Comparison of ENCODE assay signal across 28 mouse cellular contexts in genomic region chr19:57093698-57094004, GRCm38 (mm10).
DNase-seq lines count a peak whose midpoint lies in the region; ATAC-seq and TF ChIP-seq lines count a peak whose summit lies in the region.
"Had no signal": no experiment of that assay in that cellular context is flagged by ENCODE, and none has a peak within 500 bp of the region (broad histone marks: within the 10 kb centered on the region; RNA-seq: fewer than 3 reads in every experiment).

No protein-coding gene starts in this region.

- no peaks in the 10 kb centered on the region for H3K9me3 ChIP-seq in intestine, embryonic 16.5 days (ENCODE audit: control insufficient read depth, low read length)
- no peaks in the 10 kb centered on the region for H3K9me3 ChIP-seq in intestine, embryonic 15.5 days
- no peaks in the 10 kb centered on the region for H3K9me3 ChIP-seq in stomach, postnatal 0 days (ENCODE audit: control insufficient read depth, low read length)
- H3K9me3 ChIP-seq in limb, embryonic 10.5 days (replicated peaks), result no peaks in the 10 kb centered on the region
- H3K9me3 ChIP-seq: embryonic facial prominence, embryonic 10.5 days; embryonic facial prominence, embryonic 15.5 days; forebrain, embryonic 12.5 days; G1E; midbrain, embryonic 10.5 days; midbrain, embryonic 15.5 days; neural tube, embryonic 15.5 days had no signal

- WGBS in intestine, embryonic 16.5 days, result 68% methylated on average over 3 of the region's 3 CpGs
- 66% methylated on average over 3 of the region's 3 CpGs for WGBS in intestine, embryonic 15.5 days
- 57% methylated on average over 3 of the region's 3 CpGs for WGBS in stomach, postnatal 0 days
- 80% methylated on average over 3 of the region's 3 CpGs for WGBS in limb, embryonic 10.5 days

- H3K4me1 ChIP-seq in intestine, embryonic 16.5 days (ENCODE audit: control insufficient read depth, insufficient read depth, low read length), result peaks cover 5% of the 10 kb centered on the region; the same call in 1 of the 2 replicates
- peaks cover 4% of the 10 kb centered on the region; the same call in 1 of the 2 replicates for H3K4me1 ChIP-seq in intestine, embryonic 15.5 days (replicated peaks)
- H3K4me1 ChIP-seq in stomach, postnatal 0 days (replicated peaks; ENCODE audit: control insufficient read depth, insufficient read depth), result 0 out of 2 replicates have a peak, but pooled peaks cover 3% of the 10 kb centered on the region
- 0 out of 2 replicates have a peak, but pooled peaks cover 3% of the 10 kb centered on the region for H3K4me1 ChIP-seq in limb, embryonic 10.5 days
- H3K4me1 ChIP-seq: midbrain, embryonic 15.5 days had no signal

- no peak overlapping the region for H3K9ac ChIP-seq in intestine, embryonic 16.5 days (ENCODE audit: low read depth, low read length)
- no peak overlapping the region for H3K9ac ChIP-seq in intestine, embryonic 15.5 days
- H3K9ac ChIP-seq in stomach, postnatal 0 days (ENCODE audit: low read length), result no peak overlapping the region
- H3K9ac ChIP-seq: embryonic facial prominence, embryonic 15.5 days; forebrain, embryonic 12.5 days; forebrain, postnatal 0 days; hindbrain, embryonic 14.5 days; liver, embryonic 14.5 days; midbrain, embryonic 15.5 days; neural tube, embryonic 15.5 days had no signal

- no peak overlapping the region for H3K27ac ChIP-seq in intestine, embryonic 16.5 days (ENCODE audit: low read length)
- H3K27ac ChIP-seq in intestine, embryonic 15.5 days, result no peak overlapping the region
- 0 out of 2 replicates have a peak overlapping the region, but pooled peaks have one; percentile 19 for H3K27ac ChIP-seq in stomach, postnatal 0 days (replicated peaks)
- H3K27ac ChIP-seq in limb, embryonic 10.5 days, result no peak overlapping the region
- H3K27ac ChIP-seq: embryonic facial prominence, embryonic 10.5 days; embryonic facial prominence, embryonic 15.5 days; forebrain, embryonic 12.5 days; hindbrain, embryonic 14.5 days; liver, embryonic 14.5 days; midbrain, embryonic 10.5 days; midbrain, embryonic 15.5 days; neural tube, embryonic 15.5 days had no signal

- no peak for TF ChIP-seq CTCF in stomach, postnatal 0 days (IDR thresholded peaks at IDR 0.05; ENCODE audit: low read depth)

- no peak for DNase-seq in stomach, postnatal 0 days (ENCODE audit: low spot score)
- no peak for DNase-seq in limb, embryonic 10.5 days (ENCODE audit: low spot score)
- DNase-seq in cerebellum, postnatal 25 days, result no peak
- DNase-seq: adrenal gland, postnatal 14 days; cerebellum, adult 18-20 months; forebrain, postnatal 0 days; gastrocnemius, postnatal 10 days; kidney, adult 9 months; kidney, postnatal 36 days; liver; lung, adult 2 months; right cerebral cortex, adult 18-20 months; spleen, adult 18-20 months; thymus, postnatal 4 days had no signal

- peak; percentile 62 for ATAC-seq in intestine, embryonic 16.5 days
- no peak for ATAC-seq in intestine, embryonic 15.5 days
- peak; percentile 56 for ATAC-seq in CD4-positive, CD25-positive, alpha-beta regulatory T cell, adult 4 months
- ATAC-seq in activated CD4-positive, CD25-positive, alpha-beta regulatory T cell, adult 4 months, result peak; percentile 62
- peak; percentile 58 for ATAC-seq in stomach, postnatal 0 days (ENCODE audit: low FRiP score, low TSS enrichment)
- ATAC-seq: forebrain, postnatal 0 days; midbrain, embryonic 15.5 days had no signal

- H3K4me2 ChIP-seq in intestine, embryonic 16.5 days (ENCODE audit: low read depth, low read length), result no peak overlapping the region
- H3K4me2 ChIP-seq in intestine, embryonic 15.5 days (replicated peaks), result no peak overlapping the region
- no peak overlapping the region for H3K4me2 ChIP-seq in stomach, postnatal 0 days (replicated peaks; ENCODE audit: low read depth)
- H3K4me2 ChIP-seq: embryonic facial prominence, embryonic 15.5 days; forebrain, embryonic 12.5 days; heart, embryonic 11.5 days; hindbrain, embryonic 14.5 days; midbrain, embryonic 15.5 days; neural tube, embryonic 15.5 days had no signal

- no peaks in the 10 kb centered on the region for H3K27me3 ChIP-seq in intestine, embryonic 16.5 days (replicated peaks; ENCODE audit: control insufficient read depth, insufficient read depth, low read length)
- no peaks in the 10 kb centered on the region for H3K27me3 ChIP-seq in intestine, embryonic 15.5 days (replicated peaks)
- no peaks in the 10 kb centered on the region for H3K27me3 ChIP-seq in stomach, postnatal 0 days (ENCODE audit: control insufficient read depth, insufficient read depth, low read length)
- H3K27me3 ChIP-seq in limb, embryonic 10.5 days (ENCODE audit: low read depth, poor library complexity, severe bottlenecking), result no peaks in the 10 kb centered on the region; the same call in 1 of the 2 replicates
- H3K27me3 ChIP-seq: embryonic facial prominence, embryonic 15.5 days; forebrain, embryonic 12.5 days; midbrain, embryonic 15.5 days; neural tube, embryonic 15.5 days had no signal

- TF ChIP-seq EP300 in stomach, postnatal 0 days (optimal IDR thresholded peaks at IDR 0.05), result no peak

- H3K36me3 ChIP-seq in intestine, embryonic 16.5 days (ENCODE audit: control insufficient read depth, insufficient read depth, low read length), result no peaks in the 10 kb centered on the region
- no peaks in the 10 kb centered on the region for H3K36me3 ChIP-seq in intestine, embryonic 15.5 days
- no peaks in the 10 kb centered on the region for H3K36me3 ChIP-seq in stomach, postnatal 0 days (ENCODE audit: control insufficient read depth, insufficient read depth, low read length)
- no peaks in the 10 kb centered on the region for H3K36me3 ChIP-seq in limb, embryonic 10.5 days
- H3K36me3 ChIP-seq: embryonic facial prominence, embryonic 10.5 days; embryonic facial prominence, embryonic 15.5 days; forebrain, embryonic 12.5 days; G1E; midbrain, embryonic 10.5 days; midbrain, embryonic 15.5 days; neural tube, embryonic 15.5 days had no signal

- no peak overlapping the region for H3K4me3 ChIP-seq in intestine, embryonic 16.5 days (ENCODE audit: low read length)
- no peak overlapping the region for H3K4me3 ChIP-seq in intestine, embryonic 15.5 days (replicated peaks)
- no peak overlapping the region for H3K4me3 ChIP-seq in stomach, postnatal 0 days (ENCODE audit: low read depth, low read length)
- no peak overlapping the region for H3K4me3 ChIP-seq in limb, embryonic 10.5 days
- H3K4me3 ChIP-seq: embryonic facial prominence, embryonic 10.5 days; embryonic facial prominence, embryonic 15.5 days; forebrain, embryonic 12.5 days; midbrain, embryonic 10.5 days; midbrain, embryonic 15.5 days; neural tube, embryonic 15.5 days had no signal
